In the genomic region with DNA sequence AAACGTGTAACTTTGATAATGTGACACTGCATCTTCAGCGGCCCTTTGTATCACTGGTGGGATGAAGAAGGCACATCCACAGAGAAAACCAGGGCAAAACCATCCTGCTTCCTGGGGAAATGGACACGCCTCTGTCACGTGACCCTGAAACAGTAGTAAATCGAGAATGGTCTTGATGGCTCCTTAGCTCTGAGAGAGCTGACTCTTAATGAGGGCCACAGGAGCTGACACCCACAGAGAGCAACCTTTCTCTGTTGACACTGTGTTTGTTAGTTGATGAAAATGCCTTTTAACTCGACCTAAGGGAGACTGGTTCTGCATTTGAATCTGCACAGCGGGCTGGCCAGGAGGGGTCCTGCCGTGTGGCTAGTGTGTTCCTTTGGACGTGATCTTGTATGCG, we compare ENCODE assay signal across 27 mouse cellular contexts. TPM values are rescaled to one million over a fixed set of nuclear protein-coding genes. Genes with fewer than 3 reads are reported as not detected.
DNase-seq lines count a peak whose midpoint lies in the region; TF ChIP-seq lines count a peak whose summit lies in the region.
"Had no signal": no experiment of that assay in that cellular context is flagged by ENCODE, and none has a peak within 500 bp of the region (broad histone marks: within the 10 kb centered on the region; RNA-seq: fewer than 3 reads in every experiment).

No protein-coding gene starts in this region.

- DNase-seq in gastrocnemius, adult 2 months, result no peak
- no peak for DNase-seq in gastrocnemius, postnatal 10 days
- peak; percentile 82 for DNase-seq in R1 (ENCODE audit: low read depth, low spot score)
- no peak for DNase-seq in right cerebral cortex, postnatal 4 days
- DNase-seq in limb, embryonic 10.5 days (ENCODE audit: low spot score), result no peak
- DNase-seq: adrenal gland, adult 8-10 months; adrenal gland, postnatal 14 days; adrenal gland, postnatal 36 days; B cell, adult 2 months; cerebellum, adult 11 months; cerebellum, adult 18-20 months; cerebellum, adult 8-10 months; cerebellum, adult 9-11 months; cerebellum, postnatal 14 days; cerebellum, postnatal 36 days; embryo, embryonic 11 days; forebrain, postnatal 0 days had no signal

- H3K4me3 ChIP-seq in gastrocnemius, adult 2 months, result no peak overlapping the region
- H3K4me3 ChIP-seq in C2C12 (ENCODE audit: insufficient read depth, poor library complexity, severe bottlenecking), result no peak overlapping the region
- no peak overlapping the region for H3K4me3 ChIP-seq in brown adipose tissue, adult 24 weeks (ENCODE audit: insufficient read depth, low read depth, low read length)
- H3K4me3 ChIP-seq in limb, embryonic 10.5 days, result no peak overlapping the region
- H3K4me3 ChIP-seq: embryonic facial prominence, embryonic 12.5 days; forebrain, embryonic 13.5 days; forebrain, embryonic 15.5 days had no signal

- H3K9me3 ChIP-seq in limb, embryonic 10.5 days (replicated peaks), result no peaks in the 10 kb centered on the region
- H3K9me3 ChIP-seq: embryonic facial prominence, embryonic 12.5 days; forebrain, embryonic 13.5 days; forebrain, embryonic 15.5 days; G1E had no signal

- no peak overlapping the region for H3ac ChIP-seq in C2C12 (ENCODE audit: control insufficient read depth, insufficient read length, low read depth)

- H3K36me3 ChIP-seq in C2C12 (ENCODE audit: control insufficient read depth, insufficient read depth), result no peaks in the 10 kb centered on the region
- peaks cover 21% of the 10 kb centered on the region for H3K36me3 ChIP-seq in limb, embryonic 10.5 days
- H3K36me3 ChIP-seq: G1E had no signal

- peaks cover 16% of the 10 kb centered on the region for H3K27me3 ChIP-seq in C2C12 (ENCODE audit: control insufficient read depth, insufficient read depth, insufficient read length)
- no peaks in the 10 kb centered on the region for H3K27me3 ChIP-seq in limb, embryonic 10.5 days (ENCODE audit: low read depth, poor library complexity, severe bottlenecking)
- H3K27me3 ChIP-seq: embryonic facial prominence, embryonic 12.5 days; forebrain, embryonic 13.5 days; forebrain, embryonic 15.5 days; Patski had no signal

- WGBS in limb, embryonic 10.5 days, result 78% methylated on average over 10 of the region's 10 CpGs

- no peaks in the 10 kb centered on the region for H3K79me3 ChIP-seq in C2C12 (ENCODE audit: low read depth)

- H3K27ac ChIP-seq in gastrocnemius, adult 2 months, result peak overlapping the region; percentile 85; the same call in 1 of the 2 replicates
- H3K27ac ChIP-seq in brown adipose tissue, adult 24 weeks (replicated peaks; ENCODE audit: low read depth, low read length), result peak overlapping the region; percentile 88; the same call in 1 of the 2 replicates
- H3K27ac ChIP-seq in limb, embryonic 10.5 days, result no peak overlapping the region
- H3K27ac ChIP-seq: embryonic facial prominence, embryonic 12.5 days; forebrain, embryonic 13.5 days; forebrain, embryonic 15.5 days had no signal

- TF ChIP-seq CTCF in gastrocnemius, adult 2 months (IDR thresholded peaks at IDR 0.05), result no peak
- TF ChIP-seq CTCF in C2C12 (IDR thresholded peaks at IDR 0.05; ENCODE audit: control insufficient read depth, insufficient read depth, insufficient read length), result no peak

- intact Hi-C loops in gastrocnemius, adult 2 months (cut with DNase I), result no loop called here

- H3K4me1 ChIP-seq in brown adipose tissue, adult 24 weeks (ENCODE audit: control insufficient read depth, insufficient read depth, insufficient read length, low read length), result peaks cover 33% of the 10 kb centered on the region
- H3K4me1 ChIP-seq in limb, embryonic 10.5 days, result peaks cover 8% of the 10 kb centered on the region
- H3K4me1 ChIP-seq: embryonic facial prominence, embryonic 12.5 days; forebrain, embryonic 13.5 days; forebrain, embryonic 15.5 days had no signal

- no peaks in the 10 kb centered on the region for H3K79me2 ChIP-seq in C2C12 (ENCODE audit: control insufficient read depth, insufficient read depth)

TF ChIP-seq in C2C12, 6 proteins besides CTCF, POLR2A, EP300 and RAD21:
- TF ChIP-seq MAX (IDR thresholded peaks at IDR 0.05) (no peak), FOSL1 (IDR thresholded peaks at IDR 0.05; ENCODE audit: insufficient read depth, low read length, poor library complexity, severe bottlenecking) (no peak), CEBPB (IDR thresholded peaks at IDR 0.05; ENCODE audit: low read depth) (no peak), USF1 (IDR thresholded peaks at IDR 0.05; ENCODE audit: low read depth) (peak; percentile 46), MYOG (IDR thresholded peaks at IDR 0.05; ENCODE audit: control insufficient read depth, extremely low read depth, insufficient read length) (no peak)

RNA-seq across cellular contexts. Expression of a gene that starts 6.1 kb away (rescaled TPM):
- total RNA-seq in gastrocnemius, adult 2 months (2021), result 10 to 100 TPM; 18.0 to 20.4 TPM
- 10 to 100 TPM; 31.2 to 32.2 TPM for total RNA-seq in gastrocnemius, postnatal 10 days (2021)
- not detected for polyA plus RNA-seq in C2C12 (2012; fragmentation: generic; extraction: Trizol)
- 16.8 and 30.9 TPM in 2 replicates for polyA plus RNA-seq in brown adipose tissue, adult 24 weeks (2012; ENCODE audit: insufficient read depth, insufficient read length, missing spikeins)
- polyA plus RNA-seq in limb, embryonic 10.5 days (2016; fragmentation: Nextera tagmentation; extraction: Ambion mirVana), result 0.10 and 0.26 TPM in 2 replicates
- total RNA-seq: common myeloid progenitor, adult 5-6 weeks; forebrain, postnatal 0 days had no signal
- polyA plus RNA-seq: activated CD4-positive, CD25-positive, alpha-beta regulatory T cell, adult 4 months; forebrain, embryonic 11.5 days; forebrain, postnatal 0 days; G1E; Patski had no signal

RNA-seq across cellular contexts. Expression of a gene that starts 22.6 kb away (rescaled TPM):
- 10 to 100 TPM; 32.7 to 38.3 TPM for total RNA-seq in gastrocnemius, adult 2 months (2021)
- total RNA-seq in gastrocnemius, postnatal 10 days (2021), result 10 to 100 TPM; 24.5 to 26.4 TPM
- 9.8 TPM for polyA plus RNA-seq in C2C12 (2012; fragmentation: generic; extraction: Trizol)
- 52.5 and 57.8 TPM in 2 replicates for polyA plus RNA-seq in brown adipose tissue, adult 24 weeks (2012; ENCODE audit: insufficient read depth, insufficient read length, missing spikeins)
- polyA plus RNA-seq in limb, embryonic 10.5 days (2016; fragmentation: Nextera tagmentation; extraction: Ambion mirVana), result 24.0 and 25.1 TPM in 2 replicates

Comparison
In these comparisons a context has a peak if more than half of its experiments do, and no peak if none do; other contexts are left out.
1. RNA of a gene that starts 6.1 kb away (polyA plus RNA-seq): 16.8 to 30.9 TPM in brown adipose tissue, adult 24 weeks; 0.10 to 0.26 TPM in limb, embryonic 10.5 days and not detected in C2C12 (single experiment); every median in the first group is over 10 times any median in the second.